Mouse (Mus musculus): ENCODE results near the gene Ugt1a8. TPM values are rescaled to one million over a fixed set of nuclear protein-coding genes. Genes with fewer than 3 reads are reported as not detected.
"Not testable (repeated sequence)": the region's sequence is repeated elsewhere in the genome, so short reads cannot be mapped to it uniquely, and the experiment has no call there.

The Ugt1a8 gene
- polyA plus RNA-seq, 1 experiment: not detected

GRCm38 (mm10) chr1:88105656-88106055 lies 18.0 kb downstream of the Ugt1a8 start:
- Histone ChIP-seq H3K4me1 (ENCODE audit: control insufficient read depth, insufficient read depth, low read length) (no peaks in the 10 kb centered on the region), H3K4me3 (ENCODE audit: insufficient read depth, low read depth, low read length) (no peak overlapping the region), H3K27ac (ENCODE audit: insufficient read depth, low read depth, low read length) (no peak overlapping the region)
- 79% methylated on average over 2 of the region's 2 CpGs for WGBS
- TF ChIP-seq POLR2A (IDR thresholded peaks at IDR 0.05; ENCODE audit: insufficient read depth, low read depth, low read length) (no peak), CTCF (IDR thresholded peaks at IDR 0.05; ENCODE audit: insufficient read depth, low read depth, low read length) (no peak)

- not testable (repeated sequence) for H3K27ac ChIP-seq (ENCODE audit: insufficient read depth, low read depth, low read length); H3K4me3 ChIP-seq (ENCODE audit: insufficient read depth, low read depth, low read length); H3K4me1 ChIP-seq (ENCODE audit: control insufficient read depth, insufficient read depth, low read length)
- 78% methylated on average over 2 of the region's 2 CpGs for WGBS
Measured at GRCm38 (mm10) chr1:88109027-88109557, 21.5 kb downstream of the Ugt1a8 start.

GRCm38 (mm10) chr1:88109604-88110003 lies 22.0 kb downstream of the Ugt1a8 start:
- 89% methylated on average over 2 of the region's 2 CpGs for WGBS
- not testable (repeated sequence) for H3K4me1 ChIP-seq (ENCODE audit: control insufficient read depth, insufficient read depth, low read length); H3K4me3 ChIP-seq (ENCODE audit: insufficient read depth, low read depth, low read length); H3K27ac ChIP-seq (ENCODE audit: insufficient read depth, low read depth, low read length)

- 96% methylated on average over 6 of the region's 6 CpGs for WGBS
- not testable (repeated sequence) for H3K4me1 ChIP-seq (ENCODE audit: control insufficient read depth, insufficient read depth, low read length); H3K27ac ChIP-seq (ENCODE audit: insufficient read depth, low read depth, low read length); H3K4me3 ChIP-seq (ENCODE audit: insufficient read depth, low read depth, low read length)
Measured at GRCm38 (mm10) chr1:88112769-88113168, 25.2 kb downstream of the Ugt1a8 start.

GRCm38 (mm10) chr1:88120550-88120949 lies 32.9 kb downstream of the Ugt1a8 start:
- WGBS: 11% methylated on average over 4 of the region's 4 CpGs
- H3K27ac ChIP-seq (ENCODE audit: insufficient read depth, low read depth, low read length); H3K4me1 ChIP-seq (ENCODE audit: control insufficient read depth, insufficient read depth, low read length); H3K4me3 ChIP-seq (ENCODE audit: insufficient read depth, low read depth, low read length): not testable (repeated sequence)

GRCm38 (mm10) chr1:88121521-88121920 lies 33.9 kb downstream of the Ugt1a8 start:
- not testable (repeated sequence) for H3K4me1 ChIP-seq (ENCODE audit: control insufficient read depth, insufficient read depth, low read length); H3K27ac ChIP-seq (ENCODE audit: insufficient read depth, low read depth, low read length); H3K4me3 ChIP-seq (ENCODE audit: insufficient read depth, low read depth, low read length)
- no CpG with 5 or more reads among the region's 1 CpGs for WGBS

- H3K4me3 ChIP-seq (ENCODE audit: insufficient read depth, low read depth, low read length); H3K4me1 ChIP-seq (ENCODE audit: control insufficient read depth, insufficient read depth, low read length); H3K27ac ChIP-seq (ENCODE audit: insufficient read depth, low read depth, low read length): not testable (repeated sequence)
- WGBS: 81% methylated on average over 4 of the region's 4 CpGs
Measured at GRCm38 (mm10) chr1:88125827-88126360, 38.3 kb downstream of the Ugt1a8 start.

- H3K4me1 ChIP-seq (ENCODE audit: control insufficient read depth, insufficient read depth, low read length); H3K4me3 ChIP-seq (ENCODE audit: insufficient read depth, low read depth, low read length); H3K27ac ChIP-seq (ENCODE audit: insufficient read depth, low read depth, low read length): not testable (repeated sequence)
- 84% methylated on average over 2 of the region's 2 CpGs for WGBS
Measured at GRCm38 (mm10) chr1:88129091-88129490, 41.5 kb downstream of the Ugt1a8 start.

- H3K4me3 ChIP-seq (ENCODE audit: insufficient read depth, low read depth, low read length); H3K4me1 ChIP-seq (ENCODE audit: control insufficient read depth, insufficient read depth, low read length); H3K27ac ChIP-seq (ENCODE audit: insufficient read depth, low read depth, low read length): not testable (repeated sequence)
- 100% methylated on average over 1 of the region's 1 CpGs for WGBS
Measured at GRCm38 (mm10) chr1:88130223-88130622, 42.6 kb downstream of the Ugt1a8 start.

GRCm38 (mm10) chr1:88133908-88134456 lies 46.4 kb downstream of the Ugt1a8 start:
- no peak for TF ChIP-seq POLR2A (IDR thresholded peaks at IDR 0.05; ENCODE audit: insufficient read depth, low read depth, low read length)
- TF ChIP-seq CTCF (IDR thresholded peaks at IDR 0.05; ENCODE audit: insufficient read depth, low read depth, low read length): no peak
- no peaks in the 10 kb centered on the region for H3K4me1 ChIP-seq (ENCODE audit: control insufficient read depth, insufficient read depth, low read length)
- no peak overlapping the region for H3K27ac ChIP-seq (ENCODE audit: insufficient read depth, low read depth, low read length)
- H3K4me3 ChIP-seq (ENCODE audit: insufficient read depth, low read depth, low read length): no peak overlapping the region
- WGBS: 36% methylated on average over 3 of the region's 3 CpGs

- not testable (repeated sequence) for H3K4me1 ChIP-seq (ENCODE audit: control insufficient read depth, insufficient read depth, low read length); H3K27ac ChIP-seq (ENCODE audit: insufficient read depth, low read depth, low read length); H3K4me3 ChIP-seq (ENCODE audit: insufficient read depth, low read depth, low read length)
- WGBS: 37% methylated on average over 5 of the region's 5 CpGs
Measured at GRCm38 (mm10) chr1:88134457-88135011, 46.9 kb downstream of the Ugt1a8 start, which contains the start of gene Ugt1a6a. TSS of gene Ugt1a6a (plus strand) at chr1:88134809.

GRCm38 (mm10) chr1:88135229-88135904 lies 47.8 kb downstream of the Ugt1a8 start:
- 72% methylated on average over 6 of the region's 6 CpGs for WGBS
- not testable (repeated sequence) for H3K27ac ChIP-seq (ENCODE audit: insufficient read depth, low read depth, low read length); H3K4me3 ChIP-seq (ENCODE audit: insufficient read depth, low read depth, low read length); H3K4me1 ChIP-seq (ENCODE audit: control insufficient read depth, insufficient read depth, low read length)

All from olfactory bulb, adult 2 months (tissue).